Mouse (Mus musculus) bone marrow, adult 2 months (tissue): ENCODE results near the gene Trpm8.

Experiments used
- CTCF ChIP-seq: fragments of 200-500 bp; IDR thresholded peaks from 2 replicates; pipeline ENCODE4 v1.5.1; 2011; ENCODE audit warnings: low read length, control low read depth; ENCODE audit not compliant: control insufficient read depth, insufficient read depth
- POLR2A ChIP-seq: fragments of 200-500 bp; IDR thresholded peaks from 2 replicates; pipeline ENCODE4 v1.6.1; 2011; ENCODE audit warnings: low read depth, mild to moderate bottlenecking, control low read depth, low read length, borderline replicate concordance; ENCODE audit not compliant: control insufficient read depth

GRCm38 (mm10) chr1:88234248-88234610 is 43.2 kb upstream of the Trpm8 start:
- no peak for TF ChIP-seq CTCF
- no peak for TF ChIP-seq POLR2A
